Mouse (Mus musculus) thymus, postnatal 14 days (tissue): ENCODE data around the gene Tmem259.
"Not testable (repeated sequence)": the region's sequence is repeated elsewhere in the genome, so short reads cannot be mapped to it uniquely, and the experiment has no call there.

Experiments used
- DNase-seq: peaks from one replicate; pipeline ENCODE4 v3.0.0; 2021

Tmem259 gene

GRCm38 (mm10) chr10:79959847-79960601 lies 24.1 kb downstream of the Tmem259 start, which contains the start of gene Wdr18:
TSS of gene Wdr18 (plus strand) at chr10:79960152.
- DNase-seq: peak; percentile 100

- DNase-seq: not testable (repeated sequence)
Measured at GRCm38 (mm10) chr10:79959412-79959811, 24.7 kb downstream of the Tmem259 start.

- DNase-seq: peak; percentile 89
Measured at GRCm38 (mm10) chr10:79958140-79958816, 25.9 kb downstream of the Tmem259 start.

DNA sequence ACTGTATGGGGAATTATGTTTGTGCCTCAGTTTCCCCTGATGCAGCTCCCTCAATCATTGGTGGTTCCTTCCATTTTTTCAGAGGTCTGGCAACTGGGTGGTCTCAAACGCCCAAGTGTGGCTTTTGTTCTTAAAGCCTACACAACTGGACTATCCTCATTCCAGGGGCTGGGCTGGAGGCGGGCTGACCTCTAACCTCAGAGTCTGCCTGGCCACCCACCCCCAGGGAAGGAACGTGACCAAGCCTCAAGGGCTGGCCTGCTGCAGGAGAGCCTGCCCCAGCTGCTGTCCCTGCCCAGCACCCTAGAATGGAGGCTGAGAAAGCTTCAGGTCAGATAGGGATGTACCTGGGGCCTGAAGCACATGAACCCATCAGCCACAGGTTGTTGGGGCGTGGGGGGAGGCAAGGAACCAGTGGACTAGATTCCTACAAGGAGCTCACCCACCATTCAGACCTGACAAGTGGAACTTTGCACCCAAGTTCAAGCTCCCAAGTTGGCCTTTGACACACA lies 27.4 kb downstream of the Tmem259 start:
- DNase-seq: no peak

- DNase-seq: no peak
Measured at GRCm38 (mm10) chr10:79955691-79956090, 28.4 kb downstream of the Tmem259 start.

DNA sequence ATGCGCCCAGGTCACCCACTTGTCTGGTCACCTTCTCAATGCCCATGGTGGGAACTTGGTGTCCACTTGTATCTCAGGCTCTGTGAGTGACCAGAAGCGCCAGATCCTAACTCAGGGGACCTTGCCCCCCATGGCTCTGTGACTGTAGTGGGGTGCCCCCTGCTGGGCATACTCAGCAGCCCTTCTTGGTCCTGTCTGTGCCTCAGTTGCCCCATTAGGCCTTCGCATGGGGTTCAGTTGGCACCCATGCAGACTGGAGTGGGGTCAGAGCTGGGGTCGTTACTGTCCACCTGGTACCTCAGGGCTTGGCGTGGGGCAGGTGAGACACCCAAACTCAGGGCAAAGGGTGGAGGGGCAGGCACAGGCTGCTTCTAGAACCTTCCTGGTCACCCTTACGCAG lies 30.2 kb downstream of the Tmem259 start:
- DNase-seq: peak; percentile 66

- DNase-seq: no peak
Measured at GRCm38 (mm10) chr10:79950661-79951060, 33.5 kb downstream of the Tmem259 start.

GRCm38 (mm10) chr10:79949873-79950272 lies 34.3 kb downstream of the Tmem259 start:
- no peak for DNase-seq

- DNase-seq: no peak
Measured at GRCm38 (mm10) chr10:79947502-79947901, 36.6 kb downstream of the Tmem259 start.

DNA sequence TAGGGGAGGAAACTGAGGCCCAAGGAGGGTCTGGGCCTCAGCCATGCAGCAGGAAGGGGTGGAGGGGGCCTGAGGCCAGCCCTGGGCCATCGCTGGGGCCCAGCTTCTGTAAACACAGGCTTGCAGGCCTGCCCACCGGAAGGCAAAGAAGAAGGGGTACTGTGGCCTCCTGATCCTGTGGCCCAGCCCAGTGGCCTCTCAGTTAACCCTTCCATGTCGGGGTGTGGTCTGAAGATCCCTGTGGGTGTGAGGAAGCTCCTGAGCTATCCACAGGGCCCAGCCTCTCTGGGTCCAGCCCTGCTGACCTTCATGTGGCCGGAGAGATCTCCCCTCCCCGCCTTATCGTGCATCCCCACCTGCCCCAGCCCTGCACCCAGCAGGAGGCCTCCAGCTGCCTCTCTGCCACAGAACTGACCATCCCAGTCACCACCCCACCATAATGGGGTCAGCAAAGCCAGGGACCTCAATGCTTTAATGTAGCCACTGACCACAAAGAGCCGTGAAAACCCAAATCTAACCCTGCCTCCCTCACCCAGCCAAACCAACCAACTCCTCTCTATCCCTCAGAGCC lies 37.3 kb downstream of the Tmem259 start:
- DNase-seq: no peak

- no peak for DNase-seq
Measured at GRCm38 (mm10) chr10:79945507-79946234, 38.5 kb downstream of the Tmem259 start.

DNA sequence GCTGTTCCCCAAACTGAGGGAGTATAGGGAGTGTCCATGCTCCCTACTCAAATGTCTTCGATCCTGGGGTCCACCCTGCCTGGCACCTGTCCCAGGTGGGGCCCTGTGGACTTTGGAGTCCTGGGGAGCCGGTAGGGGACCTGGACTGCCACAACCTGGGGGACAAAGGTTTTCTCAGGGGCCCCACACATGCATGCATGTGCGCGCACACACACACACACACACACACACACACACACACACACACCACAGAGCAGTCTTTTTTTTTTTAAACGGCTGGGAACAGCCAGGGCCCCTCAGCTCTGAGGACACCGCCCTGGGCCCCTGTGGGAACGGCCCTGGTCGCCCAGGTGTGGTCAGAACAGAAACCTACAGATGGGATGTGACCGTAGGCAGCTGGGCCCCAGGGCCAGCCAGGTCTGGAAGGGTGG lies 40.6 kb downstream of the Tmem259 start:
- DNase-seq: no peak

- DNase-seq: no peak
Measured at GRCm38 (mm10) chr10:79942988-79943387, 41.1 kb downstream of the Tmem259 start.

- no peak for DNase-seq
Measured at GRCm38 (mm10) chr10:79940749-79941148, 43.4 kb downstream of the Tmem259 start.

DNA sequence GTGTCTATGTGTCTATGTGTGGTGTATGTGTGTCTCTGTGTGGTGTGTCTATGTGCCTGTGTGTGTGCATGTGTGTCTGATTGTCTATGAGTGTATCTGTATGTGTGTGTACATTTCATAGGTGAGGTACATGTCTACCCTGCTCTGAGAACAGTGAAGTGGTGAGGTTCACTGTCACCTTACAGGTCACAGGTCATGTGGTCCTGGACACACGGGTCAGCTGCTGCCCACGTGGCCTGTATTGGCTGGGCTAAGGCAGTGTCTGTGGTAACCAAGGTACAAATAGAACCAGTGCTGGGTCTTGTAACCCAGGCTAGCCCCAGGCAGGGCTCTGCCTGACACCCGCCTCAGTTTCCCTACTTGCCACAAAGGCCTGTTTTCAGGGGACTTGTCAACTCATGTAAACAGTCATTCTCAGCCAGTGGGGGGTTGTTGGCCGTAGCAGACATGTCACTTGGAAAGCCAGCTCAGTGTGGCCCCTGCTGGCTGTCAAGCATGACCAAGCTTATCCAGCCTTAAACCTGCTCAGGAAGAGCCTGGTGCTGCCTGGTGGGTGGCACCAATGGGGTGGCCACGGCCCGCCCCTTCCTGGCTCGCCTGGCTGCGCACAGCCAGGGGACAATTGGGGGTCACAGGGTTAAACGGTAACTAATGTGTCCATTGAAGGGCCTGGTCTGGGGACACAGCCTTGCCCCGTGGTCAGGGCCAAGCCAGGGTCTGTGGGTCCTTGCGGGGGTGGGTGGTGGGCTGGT lies 46.2 kb downstream of the Tmem259 start:
- DNase-seq: no peak

DNA sequence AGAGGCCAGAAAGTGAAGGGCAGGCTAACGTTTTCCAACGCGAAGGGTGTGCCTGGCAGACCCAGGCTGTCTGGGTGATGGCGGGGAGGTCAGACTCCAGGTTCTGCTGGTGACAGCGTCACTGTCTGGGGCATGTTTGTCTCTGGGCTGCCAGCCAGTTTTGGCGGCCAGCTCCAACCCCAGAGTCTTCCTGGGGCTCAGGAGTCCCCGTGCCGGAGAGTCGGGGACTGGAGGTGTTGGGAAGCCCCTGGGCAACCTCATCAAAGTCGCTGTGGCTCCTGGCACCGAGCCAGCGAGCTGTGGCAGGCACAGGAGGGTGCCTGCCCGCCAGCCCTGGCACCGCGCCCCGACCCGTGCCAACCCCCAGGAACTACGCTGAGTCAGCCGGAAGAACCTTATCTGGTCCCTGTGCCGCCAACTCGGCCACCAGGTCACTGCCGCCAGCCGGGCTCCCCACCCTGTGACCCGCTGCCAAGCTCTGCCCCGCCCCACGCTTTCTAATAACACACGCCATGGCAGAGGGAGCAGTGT lies 47.2 kb downstream of the Tmem259 start:
- peak; percentile 64 for DNase-seq

GRCm38 (mm10) chr10:79936284-79936910 lies 47.7 kb downstream of the Tmem259 start:
- DNase-seq: no peak

DNA sequence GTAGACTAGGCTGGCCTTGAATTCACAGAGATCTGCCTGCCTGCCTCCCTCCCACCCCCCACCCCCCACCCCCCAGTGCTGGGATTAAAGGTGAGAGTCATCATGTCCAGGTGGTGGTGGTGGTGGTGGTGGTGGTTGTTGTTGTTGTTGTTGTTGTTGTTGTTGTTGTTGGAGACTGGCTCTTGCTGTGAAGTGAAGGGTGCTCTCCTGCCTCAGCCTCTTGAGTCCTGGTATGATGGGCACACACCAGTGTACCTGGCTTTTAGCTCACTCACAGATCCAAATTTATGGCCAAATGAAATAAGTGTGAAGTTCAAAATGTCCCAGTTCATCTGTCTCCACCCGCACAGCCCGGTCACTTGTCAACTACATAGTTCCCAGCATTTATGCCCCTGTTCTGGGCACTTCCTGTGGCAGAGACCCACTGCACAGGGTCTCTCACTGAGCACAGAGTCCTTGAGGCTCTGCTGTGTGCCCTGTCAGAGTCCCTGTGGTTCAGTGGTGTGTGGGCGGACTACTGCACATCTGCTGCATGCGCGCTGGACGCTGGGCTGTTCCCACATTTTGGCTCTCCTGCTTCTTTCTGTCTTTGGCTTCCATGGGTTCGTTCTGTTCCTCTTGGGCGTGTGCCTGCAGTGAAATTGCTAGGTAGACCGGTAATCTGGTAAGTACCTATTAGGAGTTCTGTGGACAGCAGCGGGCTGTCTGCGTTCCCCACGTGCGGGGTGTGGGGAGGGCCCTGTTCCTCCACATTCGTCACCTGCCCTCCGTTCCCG lies 49.1 kb downstream of the Tmem259 start:
- no peak for DNase-seq

- DNase-seq: no peak
Measured at GRCm38 (mm10) chr10:79934272-79934721, 49.8 kb downstream of the Tmem259 start.

DNA sequence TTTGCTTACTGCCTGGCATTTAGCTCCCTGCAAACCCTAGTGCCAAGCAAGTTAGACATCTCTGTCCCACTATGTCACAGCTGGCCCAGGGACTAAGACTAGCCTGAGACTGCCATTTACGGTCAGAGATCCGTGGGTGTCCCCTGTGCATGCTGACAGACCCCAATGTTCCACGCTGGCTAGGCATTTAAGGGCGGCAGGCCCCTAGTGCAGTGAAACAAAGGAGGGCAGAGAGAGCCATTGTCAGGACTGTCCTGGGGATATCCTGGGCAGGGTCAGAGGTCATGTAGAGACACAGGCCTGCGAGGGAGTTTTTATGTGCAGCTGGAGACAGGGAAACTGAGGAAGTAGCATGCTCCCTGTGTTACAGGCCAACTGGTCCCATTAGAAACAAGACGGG lies 50.3 kb downstream of the Tmem259 start:
- DNase-seq: no peak
